Mouse (Mus musculus) left cerebral cortex, postnatal 25 days (tissue): ENCODE measurements at regions not wholly inside any gene's neighbourhood (a gene's known extent, or its start where the extent isn't known, plus 50 kb on each side); places are given as distances from the start of the nearest gene placed in this dataset.

Experiments
- DNase-seq, 2 experiments: peaks; one replicate each; pipeline ENCODE4 v3.0.0; 2022; ENCODE audit warnings: low spot score in 2 of 2, mixed read lengths in 1 of 2
- intact Hi-C: fragments of 180-260 bp; cut with DNase I; formaldehyde crosslinking; loops from one replicate; pipeline ENCODE4 v1.15.1; 2025

DNA sequence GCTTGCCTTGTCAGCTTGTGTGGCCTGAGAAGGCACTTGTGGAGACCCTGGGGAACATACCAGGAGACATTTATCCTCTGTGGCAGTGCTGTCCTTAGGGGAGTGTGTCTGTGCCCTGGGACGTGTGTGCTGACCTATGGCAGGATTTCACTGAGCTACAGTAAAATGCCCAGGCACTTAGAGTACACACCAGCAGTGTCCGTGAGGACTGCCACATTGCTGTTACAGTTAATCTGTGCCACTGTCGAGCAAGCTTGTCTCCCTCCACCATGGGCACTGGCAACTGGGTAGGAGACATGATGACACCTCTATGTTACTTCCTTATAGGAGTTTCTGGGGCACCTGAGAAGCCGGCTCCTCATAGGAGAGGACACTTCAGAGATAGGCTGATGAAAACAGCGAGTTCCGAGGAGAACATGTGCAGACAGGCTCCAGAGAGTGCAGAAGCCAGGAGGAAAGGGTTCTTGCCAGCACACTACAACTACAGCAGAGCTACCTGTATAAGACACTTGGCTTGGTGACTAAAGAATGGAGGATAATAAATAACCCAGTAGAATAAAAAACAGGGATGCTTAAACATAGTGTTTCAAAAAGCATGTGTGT, 56.3 kb upstream of the Zfp706 start:
- intact Hi-C loops: no loop called here
- DNase-seq: no peak

- peak; percentile 55 to 76 for DNase-seq
- intact Hi-C loops: no loop called here
Measured at GRCm38 (mm10) chr15:37062585-37062984, 55.0 kb upstream of the Zfp706 start.

DNA sequence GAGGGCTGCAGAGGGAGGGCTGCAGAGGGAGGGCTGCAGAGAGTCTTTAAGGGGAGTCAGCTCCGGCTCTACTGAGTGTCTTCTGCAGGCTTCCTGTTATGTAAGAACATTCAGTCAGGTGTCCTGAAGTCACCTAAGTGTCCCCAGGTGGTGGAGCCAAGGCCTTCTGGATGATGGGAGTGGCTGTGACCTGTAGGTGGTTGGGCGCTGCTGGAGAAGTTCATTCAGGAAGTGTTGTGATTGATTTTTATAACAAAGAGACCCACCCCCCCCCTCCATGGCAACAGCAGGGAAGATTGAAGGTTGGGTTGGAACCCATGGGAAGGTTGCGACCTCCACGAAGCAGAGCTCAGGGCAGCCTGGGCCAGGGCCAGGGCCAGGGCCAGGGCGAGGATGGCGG, 53.9 kb upstream of the Zfp706 start:
- DNase-seq: no peak
- intact Hi-C loops: no loop called here

- intact Hi-C loops: no loop called here
- no peak for DNase-seq
Measured at GRCm38 (mm10) chr15:37060831-37061230, 53.3 kb upstream of the Zfp706 start.
